Mouse (Mus musculus): ENCODE results near the gene Map2k1.

Gene Map2k1

GRCm38 (mm10) chr9:64160471-64160870 lies 93.0 kb downstream of the Map2k1 start:
- DNase-seq (ENCODE audit: low spot score in 2 of 2) = no peak

- no peak for DNase-seq (ENCODE audit: low spot score in 2 of 2)
Measured at GRCm38 (mm10) chr9:64156641-64157040, 96.8 kb downstream of the Map2k1 start.

GRCm38 (mm10) chr9:64139879-64140278 lies 113.6 kb downstream of the Map2k1 start:
- no peak for DNase-seq (ENCODE audit: low spot score in 2 of 2)

GRCm38 (mm10) chr9:64138896-64139295 lies 114.5 kb downstream of the Map2k1 start:
- peak in 1 of 2 experiments; percentile 41 for DNase-seq (ENCODE audit: low spot score in 2 of 2)

Measured in spleen, postnatal 14 days (tissue).